Mouse (Mus musculus) heart, adult 8-10 months (tissue): ENCODE data around the gene Olfr1166. TPM values are rescaled to one million over a fixed set of nuclear protein-coding genes. Genes with fewer than 3 reads are reported as not detected.
"Not testable (repeated sequence)": the region's sequence is repeated elsewhere in the genome, so short reads cannot be mapped to it uniquely, and the experiment has no call there.

Experiments used
- DNase-seq: peaks from one replicate; pipeline ENCODE4 v3.0.0; 2022; ENCODE audit warnings: low spot score
- total RNA-seq, 4 experiments: library from RNA; stranded (reverse); gene quantifications; 2 replicates each; pipeline ENCODE4 v1.2.4; 2022

The Olfr1166 gene
- total RNA-seq, result not detected

DNA sequence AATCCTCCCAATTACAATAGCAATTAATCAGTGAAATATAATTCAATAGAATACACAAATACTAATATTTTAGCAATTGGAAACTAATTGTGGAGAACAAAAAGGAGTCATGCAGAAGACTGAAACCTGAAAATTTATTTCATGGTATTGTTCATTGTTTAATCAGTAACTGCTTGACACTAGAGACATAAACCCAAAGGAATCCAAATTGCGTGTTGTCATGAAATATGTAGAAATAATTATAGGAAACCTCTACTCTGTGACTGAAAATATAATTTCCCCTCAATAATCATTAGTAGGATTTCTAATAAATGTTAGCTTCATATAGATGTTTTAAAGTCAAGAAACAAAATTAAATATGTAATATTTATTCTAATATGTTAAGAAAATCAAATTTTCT, at the start of gene Olfr1166:
Olfr1166 (minus strand) TSS at position 101 of the 400 bp plus-strand sequence.
- no peak for DNase-seq

DNA sequence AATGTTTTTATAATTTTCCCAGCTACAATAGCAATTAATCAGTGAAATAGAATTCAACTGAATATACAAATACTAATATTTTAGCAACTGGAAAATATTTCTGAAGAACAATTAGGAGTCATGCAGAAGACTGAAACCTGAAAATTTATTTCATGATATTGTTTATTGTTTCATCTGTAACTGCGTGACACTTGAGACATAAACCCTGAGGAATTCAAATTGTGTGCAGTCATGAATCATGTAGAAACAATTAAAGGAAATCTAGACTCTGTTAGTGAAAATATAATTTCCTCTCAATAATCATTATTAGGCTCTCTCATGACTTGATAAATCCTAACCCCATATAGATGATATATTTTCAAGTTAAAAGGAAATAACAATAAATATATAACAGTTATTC, 27.0 kb upstream of the Olfr1166 start, which contains the start of gene Olfr1167:
Olfr1167 (minus strand) TSS at position 101 of the 400 bp plus-strand sequence.
- not testable (repeated sequence) for DNase-seq

DNA sequence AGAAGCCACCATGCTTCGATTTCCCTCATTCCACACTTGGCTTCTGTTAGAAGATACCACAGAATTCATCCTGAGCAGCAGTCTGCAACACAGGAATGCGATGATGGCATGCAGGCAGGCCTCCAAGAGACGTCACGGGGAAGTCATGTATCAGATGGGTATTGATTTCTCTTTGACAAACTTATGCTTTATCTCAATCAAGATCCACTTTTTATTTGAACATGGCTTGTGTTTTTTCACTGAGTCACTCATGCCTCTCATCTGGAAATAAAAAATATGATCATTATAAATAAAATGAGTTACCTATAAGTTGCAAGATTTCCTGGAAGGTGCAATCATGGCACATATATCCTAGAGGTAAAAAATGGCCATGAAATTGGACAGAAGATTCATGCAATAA, 34.2 kb downstream of the Olfr1166 start, which contains the start of gene Olfr1164:
Olfr1164 (minus strand) TSS at position 101 of the 400 bp plus-strand sequence.
- no peak for DNase-seq

Other genes starting within 250 kb of the Olfr1166 start
- gene Olfr1153, start 233.3 kb downstream of the Olfr1166 start, total RNA-seq, result not detected
- not detected for gene Olfr1154, start 223.1 kb downstream of the Olfr1166 start, total RNA-seq
- not detected for gene Olfr1155, start 183.1 kb downstream of the Olfr1166 start, total RNA-seq
- not detected for gene Olfr1156, start 175.2 kb downstream of the Olfr1166 start, total RNA-seq
- gene Olfr1157, start 160.0 kb downstream of the Olfr1166 start, total RNA-seq, result not detected
- gene Olfr74, start 153.6 kb downstream of the Olfr1166 start, total RNA-seq, result not detected
- not detected for gene Olfr1158, start 138.2 kb downstream of the Olfr1166 start, total RNA-seq
- gene Olfr1160, start 120.0 kb downstream of the Olfr1166 start, total RNA-seq, result not detected
- not detected for gene Olfr1161, start 105.5 kb downstream of the Olfr1166 start, total RNA-seq
- gene Olfr73, start 90.6 kb downstream of the Olfr1166 start, total RNA-seq, result not detected
- not detected for gene Olfr1162, start 77.1 kb downstream of the Olfr1166 start, total RNA-seq
- not detected for gene Olfr1163, start 56.4 kb downstream of the Olfr1166 start, total RNA-seq
- not detected for gene Olfr1164, start 34.3 kb downstream of the Olfr1166 start, total RNA-seq
- gene Olfr1167, start 26.9 kb upstream of the Olfr1166 start, total RNA-seq, result not detected
- gene Olfr1168, start 53.6 kb upstream of the Olfr1166 start, total RNA-seq, result not detected
- gene Olfr1170, start 100.1 kb upstream of the Olfr1166 start, total RNA-seq, result not detected
- gene Olfr1173, start 151.6 kb upstream of the Olfr1166 start, total RNA-seq, result not detected
- not detected for gene Olfr1174-ps, start 186.9 kb upstream of the Olfr1166 start, total RNA-seq
- not detected for gene Olfr1175-ps, start 198.9 kb upstream of the Olfr1166 start, total RNA-seq
- not detected for gene Olfr1176, start 208.4 kb upstream of the Olfr1166 start, total RNA-seq
- gene Olfr1177-ps, start 218.2 kb upstream of the Olfr1166 start, total RNA-seq, result not detected